Mouse (Mus musculus) intestine, embryonic 15.5 days (tissue): ENCODE measurements around the gene Limch1. TPM values are rescaled to one million over a fixed set of nuclear protein-coding genes. Genes with fewer than 3 reads are reported as not detected.

Experiments
- ATAC-seq: fragments of 200-750 bp; cut with Nextera tagmentation; 2 replicates; pipeline ENCODE4 v1.8.0; 2017; ENCODE audit warnings: moderate TSS enrichment, moderate library complexity
- H3K27ac ChIP-seq: fragments of 300-500 bp; sonication (generic); 2 replicates; pipeline ENCODE4 v1.5.1; 2015; ENCODE audit warnings: mild to moderate bottlenecking, inconsistent platforms
- H3K27me3 ChIP-seq: fragments of 300-500 bp; sonication (generic); replicated peaks from 2 replicates; pipeline ENCODE4 v1.6.1; 2015; ENCODE audit warnings: inconsistent platforms
- H3K36me3 ChIP-seq: fragments of 300-500 bp; sonication (generic); 2 replicates; pipeline ENCODE4 v1.6.1; 2015; ENCODE audit warnings: inconsistent platforms
- H3K4me1 ChIP-seq: fragments of 300-500 bp; sonication (generic); replicated peaks from 2 replicates; pipeline ENCODE4 v1.6.1; 2015; ENCODE audit warnings: inconsistent platforms
- H3K4me2 ChIP-seq: fragments of 300-500 bp; sonication (generic); replicated peaks from 2 replicates; pipeline ENCODE4 v1.6.1; 2015; ENCODE audit warnings: mild to moderate bottlenecking, inconsistent platforms
- H3K4me3 ChIP-seq: fragments of 300-500 bp; sonication (generic); replicated peaks from 2 replicates; pipeline ENCODE4 v1.5.1; 2015; ENCODE audit warnings: inconsistent platforms
- H3K9ac ChIP-seq: fragments of 300-500 bp; sonication (generic); 2 replicates; pipeline ENCODE4 v1.6.1; 2015; ENCODE audit warnings: inconsistent platforms
- H3K9me3 ChIP-seq: fragments of 300-500 bp; sonication (generic); 2 replicates; pipeline ENCODE4 v1.6.1; 2016; ENCODE audit warnings: inconsistent platforms
- WGBS: fragments of 180-500 bp; shearing (Covaris S2); methylation state at CpG from one replicate; pipeline ENCODE4 v1.1.7; 2015; 5-methylcytosine and 5-hydroxymethylcytosine counted together
- polyA plus RNA-seq: library from polyadenylated mRNA; unstranded; fragments of >200 nt; fragmentation: Nextera tagmentation; extraction: Ambion mirVana; gene quantifications from 2 replicates; pipeline ENCODE4 v1.2.1, GENCODE M21; 2015

The Limch1 gene
- 11.3 and 11.7 TPM in 2 replicates for polyA plus RNA-seq

GRCm38 (mm10) chr5:66745390-66745995 is at the start of gene Limch1:
TSS of gene Limch1 (plus strand) at chr5:66745827.
- no peaks in the 10 kb centered on the region for H3K36me3 ChIP-seq
- 0 out of 2 replicates have a peak, but pooled peaks cover 7% of the 10 kb centered on the region for H3K27me3 ChIP-seq
- peaks cover 17% of the 10 kb centered on the region; the same call in 1 of the 2 replicates for H3K4me1 ChIP-seq
- peak within 1 kb of the TSS; percentile 100 for H3K4me2 ChIP-seq
- peak within 1 kb of the TSS; percentile 63 for H3K4me3 ChIP-seq
- H3K27ac ChIP-seq = no peak within 1 kb of the TSS
- no peaks in the 10 kb centered on the region for H3K9me3 ChIP-seq
- ATAC-seq = peak; percentile 94
- WGBS = under 1% methylated on average over 50 of the region's 50 CpGs
- peak within 1 kb of the TSS; percentile 54 for H3K9ac ChIP-seq

GRCm38 (mm10) chr5:66697119-66697518 is 48.5 kb upstream of the Limch1 start:
- H3K4me1 ChIP-seq = peaks cover 5% of the 10 kb centered on the region; the same call in 1 of the 2 replicates
- ATAC-seq = no peak

GRCm38 (mm10) chr5:66699911-66700310 is 45.7 kb upstream of the Limch1 start:
- no peak for ATAC-seq
- Histone ChIP-seq H3K36me3 (no peaks in the 10 kb centered on the region), H3K27ac (no peak overlapping the region), H3K27me3 (no peaks in the 10 kb centered on the region), H3K9me3 (no peaks in the 10 kb centered on the region), H3K4me3 (no peak overlapping the region), H3K4me1 (peaks cover 8% of the 10 kb centered on the region; the same call in 1 of the 2 replicates), H3K4me2 (no peak overlapping the region), H3K9ac (no peak overlapping the region)
- 44% methylated on average over 6 of the region's 6 CpGs for WGBS

More at GRCm38 (mm10) chr5:66697119-66697518, 48.5 kb upstream of the Limch1 start:
- H3K27me3 ChIP-seq = no peaks in the 10 kb centered on the region
- no peaks in the 10 kb centered on the region for H3K36me3 ChIP-seq
- no peak overlapping the region for H3K4me3 ChIP-seq
- H3K9ac ChIP-seq = no peak overlapping the region
- no peak overlapping the region for H3K27ac ChIP-seq
- no peak overlapping the region for H3K4me2 ChIP-seq
- no peaks in the 10 kb centered on the region for H3K9me3 ChIP-seq

GRCm38 (mm10) chr5:66701951-66702350 is 43.7 kb upstream of the Limch1 start:
- H3K4me2 ChIP-seq = no peak overlapping the region
- H3K4me1 ChIP-seq = peaks cover 8% of the 10 kb centered on the region; the same call in 1 of the 2 replicates
- H3K9ac ChIP-seq = no peak overlapping the region
- no peaks in the 10 kb centered on the region for H3K27me3 ChIP-seq
- no peak overlapping the region for H3K4me3 ChIP-seq
- H3K9me3 ChIP-seq = no peaks in the 10 kb centered on the region
- no peaks in the 10 kb centered on the region for H3K36me3 ChIP-seq
- 92% methylated on average over 4 of the region's 4 CpGs for whole genome bisulfite sequencing
- ATAC-seq = no peak
- H3K27ac ChIP-seq = no peak overlapping the region

- H3K9ac ChIP-seq = no peak overlapping the region
- ATAC-seq = no peak
- H3K4me2 ChIP-seq = no peak overlapping the region
- no peaks in the 10 kb centered on the region for H3K9me3 ChIP-seq
- H3K27me3 ChIP-seq = no peaks in the 10 kb centered on the region
- no peak overlapping the region for H3K27ac ChIP-seq
- H3K4me1 ChIP-seq = peaks cover 8% of the 10 kb centered on the region; the same call in 1 of the 2 replicates
- WGBS = 19% methylated on average over 10 of the region's 10 CpGs
- no peaks in the 10 kb centered on the region for H3K36me3 ChIP-seq
- H3K4me3 ChIP-seq = no peak overlapping the region
Observed at GRCm38 (mm10) chr5:66703317-66704004, 42.2 kb upstream of the Limch1 start.

- Histone ChIP-seq H3K4me1 (0 out of 2 replicates have a peak, but pooled peaks cover 7% of the 10 kb centered on the region), H3K4me2 (no peak overlapping the region), H3K4me3 (no peak overlapping the region), H3K27ac (no peak overlapping the region), H3K9me3 (no peaks in the 10 kb centered on the region), H3K27me3 (no peaks in the 10 kb centered on the region), H3K9ac (no peak overlapping the region), H3K36me3 (no peaks in the 10 kb centered on the region)
- ATAC-seq = no peak
- whole genome bisulfite sequencing = 70% methylated on average over 5 of the region's 5 CpGs
Observed at GRCm38 (mm10) chr5:66707859-66708258, 37.8 kb upstream of the Limch1 start.

- Histone ChIP-seq H3K4me2 (no peak overlapping the region), H3K9ac (no peak overlapping the region), H3K4me1 (0 out of 2 replicates have a peak, but pooled peaks cover 6% of the 10 kb centered on the region), H3K27ac (no peak overlapping the region), H3K36me3 (no peaks in the 10 kb centered on the region), H3K9me3 (no peaks in the 10 kb centered on the region), H3K4me3 (no peak overlapping the region), H3K27me3 (no peaks in the 10 kb centered on the region)
- ATAC-seq = no peak
- WGBS = 20% methylated on average over 4 of the region's 4 CpGs
Observed at GRCm38 (mm10) chr5:66710445-66711019, 35.1 kb upstream of the Limch1 start.

- H3K4me2 ChIP-seq = no peak overlapping the region
- H3K4me3 ChIP-seq = no peak overlapping the region
- no peak overlapping the region for H3K9ac ChIP-seq
- 53% methylated on average over 6 of the region's 6 CpGs for WGBS
- no peaks in the 10 kb centered on the region for H3K27me3 ChIP-seq
- H3K9me3 ChIP-seq = no peaks in the 10 kb centered on the region
- H3K4me1 ChIP-seq = 0 out of 2 replicates have a peak, but pooled peaks cover 6% of the 10 kb centered on the region
- H3K27ac ChIP-seq = 0 out of 2 replicates have a peak overlapping the region, but pooled peaks have one; percentile 15
- ATAC-seq = no peak
- H3K36me3 ChIP-seq = no peaks in the 10 kb centered on the region
Observed at GRCm38 (mm10) chr5:66712801-66713200, 32.8 kb upstream of the Limch1 start.

- Histone ChIP-seq H3K27me3 (no peaks in the 10 kb centered on the region), H3K27ac (no peak overlapping the region), H3K4me2 (no peak overlapping the region), H3K36me3 (no peaks in the 10 kb centered on the region), H3K4me3 (no peak overlapping the region), H3K9me3 (no peaks in the 10 kb centered on the region), H3K4me1 (0 out of 2 replicates have a peak, but pooled peaks cover 6% of the 10 kb centered on the region), H3K9ac (no peak overlapping the region)
- WGBS = 67% methylated on average over 4 of the region's 4 CpGs
- ATAC-seq = no peak
Observed at GRCm38 (mm10) chr5:66715498-66715931, 30.1 kb upstream of the Limch1 start.

- H3K4me1 ChIP-seq = 0 out of 2 replicates have a peak, but pooled peaks cover 2% of the 10 kb centered on the region
- no peaks in the 10 kb centered on the region; the same call in 1 of the 2 replicates for H3K27me3 ChIP-seq
- no peak overlapping the region for H3K27ac ChIP-seq
- WGBS = 49% methylated on average over 4 of the region's 4 CpGs
- H3K36me3 ChIP-seq = no peaks in the 10 kb centered on the region
- no peak for ATAC-seq
- no peak overlapping the region for H3K9ac ChIP-seq
- H3K4me2 ChIP-seq = no peak overlapping the region
- no peak overlapping the region for H3K4me3 ChIP-seq
- H3K9me3 ChIP-seq = no peaks in the 10 kb centered on the region
Observed at GRCm38 (mm10) chr5:66717931-66718330, 27.7 kb upstream of the Limch1 start.

- Histone ChIP-seq H3K27me3 (no peaks in the 10 kb centered on the region; the same call in 1 of the 2 replicates), H3K9ac (no peak overlapping the region), H3K4me2 (no peak overlapping the region), H3K27ac (no peak overlapping the region), H3K36me3 (no peaks in the 10 kb centered on the region), H3K4me1 (no peaks in the 10 kb centered on the region), H3K4me3 (no peak overlapping the region), H3K9me3 (no peaks in the 10 kb centered on the region)
- ATAC-seq = no peak
- 50% methylated on average over 3 of the region's 3 CpGs for WGBS
Observed at GRCm38 (mm10) chr5:66718413-66718812, 27.2 kb upstream of the Limch1 start.

- ATAC-seq = no peak
Observed at GRCm38 (mm10) chr5:66718880-66719279, 26.7 kb upstream of the Limch1 start.

More at GRCm38 (mm10) chr5:66718880-66719279, 26.7 kb upstream of the Limch1 start:
- H3K36me3 ChIP-seq = no peaks in the 10 kb centered on the region
- no peak overlapping the region for H3K9ac ChIP-seq
- no peak overlapping the region for H3K4me3 ChIP-seq
- no peaks in the 10 kb centered on the region; the same call in 1 of the 2 replicates for H3K27me3 ChIP-seq
- 74% methylated on average over 7 of the region's 7 CpGs for WGBS
- no peak overlapping the region for H3K27ac ChIP-seq
- H3K4me2 ChIP-seq = no peak overlapping the region
- H3K9me3 ChIP-seq = no peaks in the 10 kb centered on the region
- no peaks in the 10 kb centered on the region for H3K4me1 ChIP-seq
